Mouse (Mus musculus): ENCODE data around the gene Troap.

The Troap gene

GRCm38 (mm10) chr15:99085997-99086396, 11.6 kb downstream of the Troap start:
- DNase-seq (ENCODE audit: low spot score in 2 of 2) = no peak

- no peak for DNase-seq (ENCODE audit: low spot score in 2 of 2)
These were observed 13.1 kb downstream of the Troap start, which contains the start of gene C1ql4 for GRCm38 (mm10) chr15:99087253-99088075. C1ql4 (minus strand) TSS chr15:99087817.

GRCm38 (mm10) chr15:99088292-99088691, 13.9 kb downstream of the Troap start:
- peak in 1 of 2 experiments; percentile 64 for DNase-seq (ENCODE audit: low spot score in 2 of 2)

GRCm38 (mm10) chr15:99089069-99089468, 14.7 kb downstream of the Troap start:
- DNase-seq (ENCODE audit: low spot score in 2 of 2) = no peak

- DNase-seq (ENCODE audit: low spot score in 2 of 2) = no peak
These were observed 18.5 kb downstream of the Troap start, which contains the start of gene Dnajc22 for GRCm38 (mm10) chr15:99092870-99093269. Dnajc22 (plus strand) TSS chr15:99093170.

- peak in 1 of 2 experiments; percentile 31 for DNase-seq (ENCODE audit: low spot score in 2 of 2)
These were observed 19.2 kb downstream of the Troap start for GRCm38 (mm10) chr15:99093291-99094258.

- peak in 1 of 2 experiments; percentile 37 for DNase-seq (ENCODE audit: low spot score in 2 of 2)
These were observed 20.4 kb downstream of the Troap start for GRCm38 (mm10) chr15:99094631-99095270.

GRCm38 (mm10) chr15:99095356-99095755, 21.0 kb downstream of the Troap start:
- DNase-seq (ENCODE audit: low spot score in 2 of 2) = no peak

GRCm38 (mm10) chr15:99096061-99096793, 21.9 kb downstream of the Troap start:
- no peak for DNase-seq (ENCODE audit: low spot score in 2 of 2)

GRCm38 (mm10) chr15:99096831-99097500, 22.6 kb downstream of the Troap start:
- no peak for DNase-seq (ENCODE audit: low spot score in 2 of 2)

- no peak for DNase-seq (ENCODE audit: low spot score in 2 of 2)
These were observed 23.6 kb downstream of the Troap start for GRCm38 (mm10) chr15:99097840-99098492.

GRCm38 (mm10) chr15:99098493-99098861, 24.1 kb downstream of the Troap start:
- DNase-seq (ENCODE audit: low spot score in 2 of 2) = no peak

GRCm38 (mm10) chr15:99099139-99099556, 24.8 kb downstream of the Troap start:
- DNase-seq (ENCODE audit: low spot score in 2 of 2) = peak in 1 of 2 experiments; percentile 34

- DNase-seq (ENCODE audit: low spot score in 2 of 2) = no peak
These were observed 25.6 kb downstream of the Troap start for GRCm38 (mm10) chr15:99099984-99100383.

GRCm38 (mm10) chr15:99105238-99105637, 30.9 kb downstream of the Troap start:
- DNase-seq (ENCODE audit: low spot score in 2 of 2) = no peak

- DNase-seq (ENCODE audit: low spot score in 2 of 2) = no peak
These were observed 33.5 kb downstream of the Troap start for GRCm38 (mm10) chr15:99107866-99108265.

GRCm38 (mm10) chr15:99111139-99111538, 36.8 kb downstream of the Troap start:
- no peak for DNase-seq (ENCODE audit: low spot score in 2 of 2)

GRCm38 (mm10) chr15:99111809-99112208, 37.4 kb downstream of the Troap start:
- DNase-seq (ENCODE audit: low spot score in 2 of 2) = no peak

GRCm38 (mm10) chr15:99112843-99113395, 38.5 kb downstream of the Troap start:
- DNase-seq (ENCODE audit: low spot score in 2 of 2) = no peak

Data from frontal cortex, postnatal 10 days (tissue).